Mouse (Mus musculus) ES-Bruce4 (cell line): ENCODE data around the gene Bcl2. TPM values are rescaled to one million over a fixed set of nuclear protein-coding genes. Genes with fewer than 3 reads are reported as not detected.

Experiments
- H3K27ac ChIP-seq: 2 replicates; pipeline ENCODE4 v1.5.1; 2012; ENCODE audit warnings: low read length, inconsistent platforms; ENCODE audit not compliant: insufficient read depth
- H3K27me3 ChIP-seq: 2 replicates; pipeline ENCODE4 v1.6.1; 2012; ENCODE audit warnings: mild to moderate bottlenecking, low read length, inconsistent platforms; ENCODE audit not compliant: control insufficient read depth, poor library complexity, insufficient read depth, severe bottlenecking
- H3K36me3 ChIP-seq: 2 replicates; pipeline ENCODE4 v1.6.1; 2012; ENCODE audit warnings: inconsistent platforms, mild to moderate bottlenecking, low read length, moderate library complexity; ENCODE audit not compliant: control insufficient read depth, poor library complexity, insufficient read depth, severe bottlenecking
- H3K4me1 ChIP-seq: one replicate; pipeline ENCODE4 v1.8.1; 2011; ENCODE audit warnings: low read length; ENCODE audit not compliant: control insufficient read depth, insufficient read depth
- H3K4me3 ChIP-seq: 2 replicates; pipeline ENCODE4 v1.5.1; 2011; ENCODE audit warnings: low read depth, mild to moderate bottlenecking, low read length
- H3K9ac ChIP-seq: 2 replicates; pipeline ENCODE4 v1.6.1; 2012; ENCODE audit warnings: low read depth, mild to moderate bottlenecking, inconsistent platforms; ENCODE audit not compliant: poor library complexity, severe bottlenecking
- H3K9me3 ChIP-seq: replicated peaks from 2 replicates; pipeline ENCODE4 v1.6.1; 2012; ENCODE audit warnings: mild to moderate bottlenecking, low read length, inconsistent platforms; ENCODE audit not compliant: control insufficient read depth, poor library complexity, insufficient read depth, severe bottlenecking
- CTCF ChIP-seq: IDR thresholded peaks from one replicate; pipeline ENCODE4 v1.8.1; 2011; ENCODE audit warnings: low read depth, low read length
- EP300 ChIP-seq: IDR thresholded peaks from 2 replicates; pipeline ENCODE4 v1.6.1; 2011; ENCODE audit warnings: low read depth, low read length; ENCODE audit not compliant: insufficient read depth
- POLR2A ChIP-seq: IDR thresholded peaks from one replicate; pipeline ENCODE4 v1.8.1; 2011; ENCODE audit warnings: low read length; ENCODE audit not compliant: insufficient read depth
- polyA plus RNA-seq: library from polyadenylated mRNA; stranded (reverse); fragments of >200 nt; gene quantifications from 2 replicates; pipeline ENCODE4 v1.2.4, GENCODE M21; 2011; ENCODE audit warnings: low read depth; ENCODE audit not compliant: missing spikeins, insufficient read depth, insufficient read length

The Bcl2 gene
- polyA plus RNA-seq, 1 experiment, result 3.0 TPM

DNA sequence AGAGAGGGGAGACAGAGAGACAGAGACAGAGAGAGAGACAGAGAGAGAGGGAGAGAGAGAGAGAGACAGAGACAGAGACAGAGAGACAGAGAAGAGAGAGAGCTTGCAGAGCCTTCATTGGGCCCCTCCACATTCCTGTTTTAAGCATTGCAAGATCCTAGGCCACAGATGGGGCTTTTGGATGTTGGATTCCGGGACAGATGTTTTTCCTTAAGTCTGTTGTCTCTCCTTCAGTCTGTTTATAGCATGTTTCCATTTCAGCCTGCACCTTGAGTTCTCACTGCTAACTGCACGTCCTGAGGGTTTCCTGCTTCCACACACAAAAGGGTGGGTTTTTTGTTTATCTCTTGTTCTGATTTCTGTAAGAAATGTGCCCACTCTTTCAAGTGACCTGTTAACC lies 77.4 kb downstream of the Bcl2 start:
- Histone ChIP-seq H3K9ac (no peak overlapping the region), H3K27ac (no peak overlapping the region), H3K27me3 (no peaks in the 10 kb centered on the region), H3K9me3 (no peaks in the 10 kb centered on the region), H3K36me3 (no peaks in the 10 kb centered on the region), H3K4me3 (no peak overlapping the region), H3K4me1 (no peaks in the 10 kb centered on the region)
- TF ChIP-seq CTCF, result no peak
- TF ChIP-seq EP300, result no peak
- no peak for TF ChIP-seq POLR2A

DNA sequence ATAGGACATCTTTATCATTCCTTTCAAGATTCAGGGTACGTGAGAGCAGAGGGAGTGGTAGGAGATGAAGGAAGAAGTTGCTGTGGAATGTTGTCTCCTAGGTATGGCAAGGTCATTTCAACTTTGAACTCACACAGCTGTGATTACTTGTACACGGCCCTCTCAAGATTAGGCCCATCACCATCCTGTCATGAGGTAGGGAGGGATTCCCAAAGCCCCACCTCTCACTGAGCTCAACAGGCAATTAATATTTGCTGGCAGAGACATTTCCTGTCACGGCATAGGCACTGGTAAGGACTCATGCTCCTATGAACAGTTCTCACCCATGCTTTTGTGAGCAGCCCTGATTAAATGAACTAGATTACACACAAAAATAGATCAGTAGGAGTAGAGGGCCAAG lies 80.9 kb downstream of the Bcl2 start:
- H3K27ac ChIP-seq, result no peak overlapping the region
- H3K9ac ChIP-seq, result no peak overlapping the region
- H3K9me3 ChIP-seq, result no peaks in the 10 kb centered on the region
- no peaks in the 10 kb centered on the region for H3K4me1 ChIP-seq
- no peak for TF ChIP-seq EP300
- no peak for TF ChIP-seq POLR2A
- no peak for TF ChIP-seq CTCF
- H3K36me3 ChIP-seq, result no peaks in the 10 kb centered on the region
- H3K27me3 ChIP-seq, result no peaks in the 10 kb centered on the region
- H3K4me3 ChIP-seq, result no peak overlapping the region

GRCm38 (mm10) chr1:106631869-106632463 lies 82.1 kb downstream of the Bcl2 start:
- no peak overlapping the region for H3K9ac ChIP-seq
- H3K36me3 ChIP-seq, result no peaks in the 10 kb centered on the region
- TF ChIP-seq CTCF (no peak), POLR2A (no peak), EP300 (no peak)
- H3K4me1 ChIP-seq, result no peaks in the 10 kb centered on the region
- no peaks in the 10 kb centered on the region for H3K27me3 ChIP-seq
- H3K27ac ChIP-seq, result no peak overlapping the region
- H3K9me3 ChIP-seq, result no peaks in the 10 kb centered on the region
- H3K4me3 ChIP-seq, result no peak overlapping the region

GRCm38 (mm10) chr1:106630973-106631372 lies 83.1 kb downstream of the Bcl2 start:
- no peak overlapping the region for H3K27ac ChIP-seq
- H3K9ac ChIP-seq, result no peak overlapping the region

DNA sequence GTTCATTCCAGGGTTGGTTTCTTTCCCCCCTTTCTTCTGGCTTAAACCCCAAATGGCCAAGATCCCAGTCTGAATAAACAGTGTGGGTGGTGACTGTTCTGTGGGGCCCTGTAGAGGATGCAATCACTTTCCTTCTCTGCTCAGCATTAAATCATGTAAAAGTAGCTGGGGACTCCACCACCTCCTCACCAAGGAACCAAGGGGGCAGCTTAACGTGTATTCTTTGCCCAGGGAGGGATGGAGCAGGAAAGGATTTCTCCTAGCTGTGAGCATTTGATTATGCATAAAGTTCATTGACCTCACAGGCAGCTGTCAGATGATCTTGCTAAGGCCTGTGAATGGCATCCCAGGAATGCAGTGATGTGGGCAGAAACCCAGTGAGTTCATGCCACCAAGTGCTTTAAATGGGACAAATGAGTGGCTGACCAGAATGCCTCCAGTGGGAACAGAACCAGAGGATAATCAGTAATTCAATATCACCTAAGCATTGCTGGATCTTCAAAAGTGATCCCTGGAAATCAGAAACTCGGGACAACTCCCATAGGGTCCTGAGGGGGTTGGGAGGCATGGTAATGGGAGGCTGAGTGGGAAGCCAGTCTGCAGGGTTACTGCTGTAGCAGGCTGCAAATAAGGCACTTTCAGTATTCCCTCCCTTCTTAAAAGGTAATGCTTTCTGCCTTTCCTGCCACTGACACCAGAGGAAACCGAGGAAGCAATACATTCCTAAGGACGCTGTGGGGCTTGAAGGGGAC lies 84.0 kb downstream of the Bcl2 start:
- H3K4me3 ChIP-seq, result no peak overlapping the region

More at GRCm38 (mm10) chr1:106630973-106631372, 83.1 kb downstream of the Bcl2 start:
- Histone ChIP-seq H3K9me3 (no peaks in the 10 kb centered on the region), H3K4me1 (no peaks in the 10 kb centered on the region), H3K27me3 (no peaks in the 10 kb centered on the region), H3K4me3 (no peak overlapping the region), H3K36me3 (no peaks in the 10 kb centered on the region)
- TF ChIP-seq POLR2A (no peak), EP300 (no peak), CTCF (no peak)

GRCm38 (mm10) chr1:106629470-106629830 lies 84.6 kb downstream of the Bcl2 start:
- H3K27me3 ChIP-seq, result no peaks in the 10 kb centered on the region
- no peaks in the 10 kb centered on the region for H3K9me3 ChIP-seq
- H3K4me1 ChIP-seq, result no peaks in the 10 kb centered on the region
- no peak overlapping the region for H3K4me3 ChIP-seq
- H3K9ac ChIP-seq, result no peak overlapping the region
- no peaks in the 10 kb centered on the region for H3K36me3 ChIP-seq
- TF ChIP-seq CTCF, result no peak
- TF ChIP-seq POLR2A, result no peak
- no peak for TF ChIP-seq EP300
- H3K27ac ChIP-seq, result no peak overlapping the region

More for the DNA sequence above, 84.0 kb downstream of the Bcl2 start:
- H3K27ac ChIP-seq, result no peak overlapping the region
- no peak overlapping the region for H3K9ac ChIP-seq
- H3K9me3 ChIP-seq, result no peaks in the 10 kb centered on the region
- H3K27me3 ChIP-seq, result no peaks in the 10 kb centered on the region
- H3K36me3 ChIP-seq, result no peaks in the 10 kb centered on the region
- H3K4me1 ChIP-seq, result no peaks in the 10 kb centered on the region
- no peak for TF ChIP-seq EP300
- TF ChIP-seq CTCF, result no peak
- no peak for TF ChIP-seq POLR2A
